Mouse (Mus musculus) testis, postnatal 10 days (tissue): ENCODE results near the gene Vti1a.

Experiments used
- DNase-seq: peaks from one replicate; pipeline ENCODE4 v3.0.0; 2021; ENCODE audit warnings: low spot score

The Vti1a gene

GRCm38 (mm10) chr19:55526717-55527235 lies 210.7 kb downstream of the Vti1a start:
- no peak for DNase-seq

GRCm38 (mm10) chr19:55530041-55530440 lies 213.9 kb downstream of the Vti1a start:
- no peak for DNase-seq

GRCm38 (mm10) chr19:55532681-55533080 lies 216.6 kb downstream of the Vti1a start:
- DNase-seq = no peak

GRCm38 (mm10) chr19:55536273-55536937 lies 220.3 kb downstream of the Vti1a start:
- no peak for DNase-seq

- peak; percentile 71 for DNase-seq
Measured at GRCm38 (mm10) chr19:55537691-55538090, 221.6 kb downstream of the Vti1a start.

GRCm38 (mm10) chr19:55541641-55542040 lies 225.5 kb downstream of the Vti1a start:
- DNase-seq = no peak

- no peak for DNase-seq
Measured at GRCm38 (mm10) chr19:55542461-55542860, 226.4 kb downstream of the Vti1a start.

- no peak for DNase-seq
Measured at GRCm38 (mm10) chr19:55543188-55543587, 227.1 kb downstream of the Vti1a start.

GRCm38 (mm10) chr19:55544498-55544897 lies 228.4 kb downstream of the Vti1a start:
- DNase-seq = no peak

- DNase-seq = peak; percentile 93
Measured at GRCm38 (mm10) chr19:55545529-55545928, 229.4 kb downstream of the Vti1a start.

- no peak for DNase-seq
Measured at GRCm38 (mm10) chr19:55546009-55546528, 230.0 kb downstream of the Vti1a start.

- no peak for DNase-seq
Measured at GRCm38 (mm10) chr19:55548206-55548605, 232.1 kb downstream of the Vti1a start.

- no peak for DNase-seq
Measured at GRCm38 (mm10) chr19:55548656-55549055, 232.6 kb downstream of the Vti1a start.

GRCm38 (mm10) chr19:55550176-55550575 lies 234.1 kb downstream of the Vti1a start:
- DNase-seq = no peak

- no peak for DNase-seq
Measured at GRCm38 (mm10) chr19:55552339-55552738, 236.2 kb downstream of the Vti1a start.

GRCm38 (mm10) chr19:55552861-55553260 lies 236.8 kb downstream of the Vti1a start:
- DNase-seq = no peak

- no peak for DNase-seq
Measured at GRCm38 (mm10) chr19:55554295-55554694, 238.2 kb downstream of the Vti1a start.

- DNase-seq = no peak
Measured at GRCm38 (mm10) chr19:55554703-55555102, 238.6 kb downstream of the Vti1a start.

- no peak for DNase-seq
Measured at GRCm38 (mm10) chr19:55556168-55556999, 240.3 kb downstream of the Vti1a start.

- no peak for DNase-seq
Measured at GRCm38 (mm10) chr19:55559331-55559730, 243.2 kb downstream of the Vti1a start.

- no peak for DNase-seq
Measured at GRCm38 (mm10) chr19:55560088-55560682, 244.1 kb downstream of the Vti1a start.

- DNase-seq = no peak
Measured at GRCm38 (mm10) chr19:55561469-55561868, 245.4 kb downstream of the Vti1a start.
